Mouse (Mus musculus): ENCODE measurements around the gene Nmrk2. TPM values are rescaled to one million over a fixed set of nuclear protein-coding genes. Genes with fewer than 3 reads are reported as not detected.

Nmrk2 gene
- polyA plus RNA-seq, 1 experiment from 2014 or later: 0.20 TPM

GRCm38 (mm10) chr10:81151261-81151660, 50.6 kb downstream of the Nmrk2 start:
- Histone ChIP-seq H3K36me3 (peaks cover 86% of the 10 kb centered on the region), H3K27me3 (no peaks in the 10 kb centered on the region), H3K4me1 (no peaks in the 10 kb centered on the region), H3K9me3 (no peaks in the 10 kb centered on the region), H3K27ac (no peak overlapping the region), H3K4me3 (no peak overlapping the region), H3K4me2 (replicated peaks) (no peak overlapping the region), H3K9ac (no peak overlapping the region)
- 81% methylated on average over 6 of the region's 6 CpGs for WGBS
- no peak for ATAC-seq (ENCODE audit: insufficient number of reproducible peaks, insufficient read depth, low FRiP score, low TSS enrichment)

Other genes starting within 250 kb of the Nmrk2 start
- 11.0 and 11.4 TPM in 2 replicates for gene Gng7, start 187.1 kb downstream of the Nmrk2 start, polyA plus RNA-seq (2016; fragmentation: Nextera tagmentation; extraction: Ambion mirVana)
- gene Diras1, start 176.4 kb downstream of the Nmrk2 start, polyA plus RNA-seq (2016; fragmentation: Nextera tagmentation; extraction: Ambion mirVana): 1.9 and 2.1 TPM in 2 replicates
- gene Slc39a3, start 164.6 kb downstream of the Nmrk2 start, polyA plus RNA-seq (2016; fragmentation: Nextera tagmentation; extraction: Ambion mirVana): 21.8 and 21.9 TPM in 2 replicates
- 242 and 251 TPM in 2 replicates for gene Sgta, start 141.9 kb downstream of the Nmrk2 start, polyA plus RNA-seq (2016; fragmentation: Nextera tagmentation; extraction: Ambion mirVana)
- 68.2 and 71.3 TPM in 2 replicates for gene Thop1, start 132.0 kb downstream of the Nmrk2 start, polyA plus RNA-seq (2016; fragmentation: Nextera tagmentation; extraction: Ambion mirVana)
- 0.31 and 0.69 TPM in 2 replicates for gene Creb3l3, start 103.2 kb downstream of the Nmrk2 start, polyA plus RNA-seq (2016; fragmentation: Nextera tagmentation; extraction: Ambion mirVana)
- 230 and 238 TPM in 2 replicates for gene Map2k2, start 96.1 kb downstream of the Nmrk2 start, polyA plus RNA-seq (2016; fragmentation: Nextera tagmentation; extraction: Ambion mirVana)
- gene Zbtb7a, start 66.8 kb downstream of the Nmrk2 start, polyA plus RNA-seq (2016; fragmentation: Nextera tagmentation; extraction: Ambion mirVana): 21.7 and 22.3 TPM in 2 replicates
- gene Pias4, start 34.1 kb downstream of the Nmrk2 start, polyA plus RNA-seq (2016; fragmentation: Nextera tagmentation; extraction: Ambion mirVana): 57.5 and 62.0 TPM in 2 replicates
- gene Eef2, start 25.4 kb downstream of the Nmrk2 start, polyA plus RNA-seq (2016; fragmentation: Nextera tagmentation; extraction: Ambion mirVana): 552 and 562 TPM in 2 replicates
- 79.5 and 85.3 TPM in 2 replicates for gene Dapk3, start 19.0 kb downstream of the Nmrk2 start, polyA plus RNA-seq (2016; fragmentation: Nextera tagmentation; extraction: Ambion mirVana)
- gene 4930442H23Rik, start 18.2 kb downstream of the Nmrk2 start, polyA plus RNA-seq (2016; fragmentation: Nextera tagmentation; extraction: Ambion mirVana): not detected in 2 replicates
- gene Atcay, start 28.8 kb upstream of the Nmrk2 start, polyA plus RNA-seq (2016; fragmentation: Nextera tagmentation; extraction: Ambion mirVana): 3.0 and 3.8 TPM in 2 replicates
- 13.2 and 13.4 TPM in 2 replicates for gene Zfr2, start 31.1 kb upstream of the Nmrk2 start, polyA plus RNA-seq (2016; fragmentation: Nextera tagmentation; extraction: Ambion mirVana)
- 5.6 and 7.2 TPM in 2 replicates for gene Matk, start 50.9 kb upstream of the Nmrk2 start, polyA plus RNA-seq (2016; fragmentation: Nextera tagmentation; extraction: Ambion mirVana)
- 194 and 205 TPM in 2 replicates for gene Mrpl54, start 64.9 kb upstream of the Nmrk2 start, polyA plus RNA-seq (2016; fragmentation: Nextera tagmentation; extraction: Ambion mirVana)
- 53.9 and 55.4 TPM in 2 replicates for gene Apba3, start 64.9 kb upstream of the Nmrk2 start, polyA plus RNA-seq (2016; fragmentation: Nextera tagmentation; extraction: Ambion mirVana)
- gene Tjp3, start 89.5 kb upstream of the Nmrk2 start, polyA plus RNA-seq (2016; fragmentation: Nextera tagmentation; extraction: Ambion mirVana): 4.5 and 6.4 TPM in 2 replicates
- gene Pip5k1c, start 90.9 kb upstream of the Nmrk2 start, polyA plus RNA-seq (2016; fragmentation: Nextera tagmentation; extraction: Ambion mirVana): 70.1 and 75.3 TPM in 2 replicates
- gene Cactin, start 119.1 kb upstream of the Nmrk2 start, polyA plus RNA-seq (2016; fragmentation: Nextera tagmentation; extraction: Ambion mirVana): 61.0 and 62.2 TPM in 2 replicates
- gene Tbxa2r, start 126.7 kb upstream of the Nmrk2 start, polyA plus RNA-seq (2016; fragmentation: Nextera tagmentation; extraction: Ambion mirVana): 2.8 and 3.1 TPM in 2 replicates
- not detected in 2 replicates for gene Gipc3, start 141.2 kb upstream of the Nmrk2 start, polyA plus RNA-seq (2016; fragmentation: Nextera tagmentation; extraction: Ambion mirVana)
- gene Hmg20b, start 148.4 kb upstream of the Nmrk2 start, polyA plus RNA-seq (2016; fragmentation: Nextera tagmentation; extraction: Ambion mirVana): 130 and 132 TPM in 2 replicates
- 13.9 and 14.5 TPM in 2 replicates for gene Mfsd12, start 155.4 kb upstream of the Nmrk2 start, polyA plus RNA-seq (2016; fragmentation: Nextera tagmentation; extraction: Ambion mirVana)
- gene 4930404N11Rik, start 163.8 kb upstream of the Nmrk2 start, polyA plus RNA-seq (2016; fragmentation: Nextera tagmentation; extraction: Ambion mirVana): 0.73 and 0.82 TPM in 2 replicates
- 140 and 143 TPM in 2 replicates for gene Fzr1, start 176.5 kb upstream of the Nmrk2 start, polyA plus RNA-seq (2016; fragmentation: Nextera tagmentation; extraction: Ambion mirVana)
- gene Dohh, start 182.4 kb upstream of the Nmrk2 start, polyA plus RNA-seq (2016; fragmentation: Nextera tagmentation; extraction: Ambion mirVana): 73.6 and 77.0 TPM in 2 replicates
- gene Gm48551, start 182.4 kb upstream of the Nmrk2 start, polyA plus RNA-seq (2016; fragmentation: Nextera tagmentation; extraction: Ambion mirVana): 2.9 and 4.1 TPM in 2 replicates
- 2.0 and 3.8 TPM in 2 replicates for gene Gm48552, start 187.0 kb upstream of the Nmrk2 start, polyA plus RNA-seq (2016; fragmentation: Nextera tagmentation; extraction: Ambion mirVana)
- 3.1 and 3.4 TPM in 2 replicates for gene Smim24, start 191.0 kb upstream of the Nmrk2 start, polyA plus RNA-seq (2016; fragmentation: Nextera tagmentation; extraction: Ambion mirVana)

Data from embryonic facial prominence, embryonic 12.5 days (tissue).